Mouse (Mus musculus) lung, adult 2 months (tissue): ENCODE data around the gene Glp2r.

Experiments used
- CTCF ChIP-seq: fragments of 200-500 bp; IDR thresholded peaks from 2 replicates; pipeline ENCODE4 v1.5.1; 2011; ENCODE audit warnings: mild to moderate bottlenecking, low read length, control low read depth; ENCODE audit not compliant: insufficient read depth
- POLR2A ChIP-seq: fragments of 200-500 bp; IDR thresholded peaks from 2 replicates; pipeline ENCODE4 v1.6.1; 2011; ENCODE audit warnings: low read depth, mild to moderate bottlenecking, control low read depth, low read length, borderline replicate concordance; ENCODE audit errors: extremely low read depth

DNA sequence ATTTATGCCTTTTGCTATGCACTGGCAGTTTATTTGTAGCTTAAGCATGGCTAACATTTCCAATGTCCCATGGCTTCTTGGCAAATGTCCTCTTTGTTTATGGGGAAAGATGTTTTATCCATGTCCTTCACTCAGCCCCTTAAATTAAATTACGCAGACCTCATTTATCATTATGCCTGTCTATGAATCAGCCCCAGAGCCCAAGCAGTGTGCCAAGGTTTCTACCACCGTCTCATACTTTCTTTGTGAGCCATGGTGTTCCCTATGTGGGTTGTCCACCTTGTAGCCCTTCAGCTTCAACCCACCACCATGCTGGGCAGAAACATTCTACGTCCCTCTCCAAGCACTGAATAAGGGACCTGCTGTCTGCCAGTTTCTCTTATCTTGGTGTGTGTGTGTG is 132.6 kb downstream of the Glp2r start:
- no peak for TF ChIP-seq POLR2A
- no peak for TF ChIP-seq CTCF
